Comparison of ENCODE assay signal across 14 mouse cellular contexts in the genomic region with DNA sequence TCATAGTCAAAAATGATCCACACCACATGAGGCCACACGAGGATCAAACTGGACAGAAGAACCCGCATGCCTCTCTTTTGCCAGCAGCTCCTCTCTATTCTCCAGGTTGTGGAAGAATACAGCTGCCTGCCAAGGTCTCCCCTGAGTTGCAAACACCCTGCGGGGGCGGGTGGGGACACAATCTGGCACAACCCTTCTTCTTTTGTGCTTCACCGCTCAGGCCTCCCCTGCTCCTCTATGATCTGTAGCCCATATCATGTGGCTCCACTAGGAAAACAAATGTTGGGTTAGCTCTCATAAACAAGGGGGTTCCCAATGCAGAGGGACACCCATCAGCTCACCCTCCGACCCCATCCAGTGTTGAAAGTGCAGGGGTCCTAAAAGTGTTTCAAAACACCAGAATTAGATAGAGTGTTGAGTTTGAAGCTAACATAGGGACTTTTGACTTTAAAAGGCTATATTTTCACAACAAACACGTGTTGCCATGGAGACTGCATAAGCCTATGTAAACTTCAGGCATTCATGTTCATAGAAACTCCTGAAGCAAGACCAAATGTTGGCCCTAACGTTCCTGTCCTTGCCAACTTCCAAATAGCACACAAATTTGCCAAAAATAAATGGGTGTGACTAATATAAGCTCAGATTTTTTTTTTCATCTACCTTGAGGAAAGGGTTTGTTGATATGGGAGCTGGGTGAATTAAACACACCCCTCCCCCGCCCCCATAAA.
DNase-seq lines count a peak whose midpoint lies in the region; ATAC-seq and TF ChIP-seq lines count a peak whose summit lies in the region.
"Had no signal": no experiment of that assay in that cellular context is flagged by ENCODE, and none has a peak within 500 bp of the region (broad histone marks: within the 10 kb centered on the region; RNA-seq: fewer than 3 reads in every experiment).

No protein-coding gene starts in this region.

- TF ChIP-seq CTCF in kidney, postnatal 0 days (IDR thresholded peaks at IDR 0.05; ENCODE audit: low read depth): no peak
- TF ChIP-seq CTCF in gastrocnemius, adult 2 months (IDR thresholded peaks at IDR 0.05): no peak

- H3K9ac ChIP-seq in kidney, postnatal 0 days (ENCODE audit: low read depth, low read length): no peak overlapping the region
- H3K9ac ChIP-seq: embryonic facial prominence, embryonic 12.5 days; limb, embryonic 13.5 days had no signal

- WGBS in kidney, postnatal 0 days: 44% methylated on average over 9 of the region's 9 CpGs

- no peak overlapping the region for H3K27ac ChIP-seq in kidney, postnatal 0 days
- H3K27ac ChIP-seq in gastrocnemius, adult 2 months: no peak overlapping the region
- H3K27ac ChIP-seq: embryonic facial prominence, embryonic 12.5 days; limb, embryonic 13.5 days had no signal

- H3K4me2 ChIP-seq in kidney, postnatal 0 days (ENCODE audit: low read length): no peak overlapping the region
- H3K4me2 ChIP-seq: embryonic facial prominence, embryonic 12.5 days; limb, embryonic 13.5 days had no signal

- H3K4me1 ChIP-seq in kidney, postnatal 0 days (replicated peaks; ENCODE audit: insufficient read depth, low read length): peaks cover 14% of the 10 kb centered on the region; the same call in 1 of the 2 replicates
- H3K4me1 ChIP-seq: embryonic facial prominence, embryonic 12.5 days had no signal

- ATAC-seq in kidney, postnatal 0 days (replicated peaks; ENCODE audit: low FRiP score, low read depth): peak; percentile 71

- no peaks in the 10 kb centered on the region for H3K27me3 ChIP-seq in kidney, postnatal 0 days (ENCODE audit: insufficient read depth, low read length)
- H3K27me3 ChIP-seq: embryonic facial prominence, embryonic 12.5 days had no signal

- intact Hi-C loops in gastrocnemius, adult 2 months (cut with DNase I): no loop called here

- H3K36me3 ChIP-seq in kidney, postnatal 0 days (ENCODE audit: insufficient read depth, low read length): no peaks in the 10 kb centered on the region
- H3K36me3 ChIP-seq: embryonic facial prominence, embryonic 12.5 days; G1E; limb, embryonic 13.5 days had no signal

- DNase-seq in cerebellum, postnatal 10 days: peak; percentile 30 to 62
- no peak for DNase-seq in cerebellum, adult 11-12 months
- peak; percentile 74 for DNase-seq in kidney, postnatal 0 days (ENCODE audit: low spot score)
- DNase-seq in kidney, postnatal 25 days: no peak
- DNase-seq in ovary, adult 18-20 months (ENCODE audit: low spot score): peak; percentile 53
- no peak for DNase-seq in ovary, postnatal 10 days (ENCODE audit: low spot score)
- no peak for DNase-seq in gastrocnemius, adult 2 months
- DNase-seq in frontal cortex, postnatal 36 days (ENCODE audit: low spot score in 2 of 2): no peak
- DNase-seq: B cell, adult 2 months; thymus, adult 2 months had no signal

- no peaks in the 10 kb centered on the region for H3K9me3 ChIP-seq in kidney, postnatal 0 days (replicated peaks; ENCODE audit: low read length)
- H3K9me3 ChIP-seq: embryonic facial prominence, embryonic 12.5 days; G1E; limb, embryonic 13.5 days had no signal

- no peak overlapping the region for H3K4me3 ChIP-seq in kidney, postnatal 0 days (replicated peaks; ENCODE audit: low read depth, low read length)
- H3K4me3 ChIP-seq in gastrocnemius, adult 2 months: no peak overlapping the region
- H3K4me3 ChIP-seq: embryonic facial prominence, embryonic 12.5 days; limb, embryonic 13.5 days; myocyte had no signal

Comparison
In these comparisons a context has a peak if more than half of its experiments do, and no peak if none do; other contexts are left out.
1. DNase-seq: peak in cerebellum, postnatal 10 days (2 of 2), kidney, postnatal 0 days (single experiment) and ovary, adult 18-20 months (single experiment); none in cerebellum, adult 11-12 months (single experiment), kidney, postnatal 25 days (0 of 2), ovary, postnatal 10 days (single experiment), gastrocnemius, adult 2 months (single experiment) and frontal cortex, postnatal 36 days (0 of 2).